Mouse (Mus musculus) liver, embryonic 15.5 days (tissue): ENCODE measurements at regions not wholly inside any gene's neighbourhood (a gene's known extent, or its start where the extent isn't known, plus 50 kb on each side); places are given as distances from the start of the nearest gene placed in this dataset.
"Not testable (repeated sequence)": the region's sequence is repeated elsewhere in the genome, so short reads cannot be mapped to it uniquely, and the experiment has no call there.

Experiments
- ATAC-seq: fragments of 200-750 bp; cut with Nextera tagmentation; 2 replicates; pipeline ENCODE4 v1.8.0; 2017; ENCODE audit warnings: moderate number of reproducible peaks, mild to moderate bottlenecking, moderate library complexity; ENCODE audit not compliant: insufficient read depth
- H3K27ac ChIP-seq: fragments of 300-500 bp; sonication (generic); replicated peaks from 2 replicates; pipeline ENCODE4 v1.5.1; 2015; ENCODE audit warnings: mild to moderate bottlenecking, inconsistent platforms
- H3K27me3 ChIP-seq: fragments of 300-500 bp; sonication (generic); 2 replicates; pipeline ENCODE4 v1.6.1; 2015; ENCODE audit warnings: mild to moderate bottlenecking, inconsistent platforms
- H3K36me3 ChIP-seq: fragments of 300-500 bp; sonication (generic); replicated peaks from 2 replicates; pipeline ENCODE4 v1.6.1; 2015; ENCODE audit warnings: moderate library complexity, mild to moderate bottlenecking, inconsistent platforms
- H3K4me1 ChIP-seq: fragments of 300-500 bp; sonication (generic); replicated peaks from 2 replicates; pipeline ENCODE4 v1.6.1; 2015; ENCODE audit warnings: inconsistent platforms
- H3K4me2 ChIP-seq: fragments of 300-500 bp; sonication (generic); 2 replicates; pipeline ENCODE4 v1.6.1; 2015; ENCODE audit warnings: moderate library complexity, mild to moderate bottlenecking, inconsistent platforms
- H3K4me3 ChIP-seq: fragments of 300-500 bp; sonication (generic); replicated peaks from 2 replicates; pipeline ENCODE4 v1.5.1; 2015; ENCODE audit warnings: mild to moderate bottlenecking, inconsistent platforms
- H3K9ac ChIP-seq: fragments of 300-500 bp; sonication (generic); 2 replicates; pipeline ENCODE4 v1.6.1; 2015; ENCODE audit warnings: moderate library complexity, mild to moderate bottlenecking, inconsistent platforms
- H3K9me3 ChIP-seq: fragments of 300-500 bp; sonication (generic); replicated peaks from 2 replicates; pipeline ENCODE4 v1.6.1; 2016; ENCODE audit warnings: inconsistent platforms
- WGBS: fragments of 180-500 bp; shearing (Covaris S2); methylation state at CpG from one replicate; pipeline ENCODE4 v1.1.7; 2015; ENCODE audit warnings: mixed read lengths; ENCODE audit not compliant: insufficient replicate concordance; 5-methylcytosine and 5-hydroxymethylcytosine counted together

GRCm38 (mm10) chr13:66802558-66802957 lies 102.2 kb upstream of the Gm10767 start:
- WGBS: 63% methylated on average over 3 of the region's 3 CpGs
- not testable (repeated sequence) for H3K4me1 ChIP-seq, H3K27me3 ChIP-seq, H3K36me3 ChIP-seq, H3K27ac ChIP-seq, H3K4me3 ChIP-seq, H3K9me3 ChIP-seq, H3K4me2 ChIP-seq, H3K9ac ChIP-seq, ATAC-seq

- WGBS: 7% methylated on average over 29 of the region's 30 CpGs
- H3K36me3 ChIP-seq: not testable (repeated sequence)
These were observed 97.1 kb upstream of the Gm10767 start for GRCm38 (mm10) chr13:66807661-66808060.

More at GRCm38 (mm10) chr13:66807661-66808060, 97.1 kb upstream of the Gm10767 start:
- not testable (repeated sequence) for ATAC-seq, H3K4me3 ChIP-seq, H3K9ac ChIP-seq, H3K4me1 ChIP-seq, H3K27me3 ChIP-seq, H3K9me3 ChIP-seq, H3K27ac ChIP-seq
- peak overlapping the region; percentile 25; the same call in 1 of the 2 replicates for H3K4me2 ChIP-seq
